Mouse (Mus musculus): ENCODE data around the gene Prr23a3. TPM values are rescaled to one million over a fixed set of nuclear protein-coding genes. Genes with fewer than 3 reads are reported as not detected.
A peak's percentile ranks its signal among the peaks of the same experiment; 100 is the strongest.

Gene Prr23a3
- polyA plus RNA-seq, 2 experiments: not detected

DNA sequence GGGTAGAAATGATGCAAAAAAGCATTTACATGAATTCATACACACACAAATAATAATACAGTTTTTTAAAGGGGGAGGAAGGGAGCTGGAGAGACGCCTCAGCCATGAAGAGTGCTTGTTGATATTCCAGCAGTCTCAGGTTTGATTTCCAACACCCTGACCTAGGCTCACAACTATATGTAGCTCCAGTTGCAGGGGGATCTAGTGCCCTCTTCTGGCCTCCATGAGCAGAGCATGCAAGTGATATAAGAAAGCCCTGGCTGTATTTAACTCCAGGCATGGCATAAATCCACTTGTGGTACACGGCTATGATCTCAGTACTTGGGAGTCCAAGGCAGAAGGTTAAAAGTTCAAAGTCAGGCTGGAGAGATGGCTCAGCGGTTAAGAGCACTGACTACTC, 1.1 kb upstream of the Prr23a3 start:
- ATAC-seq (ENCODE audit: low FRiP score, low read depth) (no peak), DNase-seq (ENCODE audit: low spot score) (peak; percentile 2)
- 75% methylated on average over 3 of the region's 3 CpGs for WGBS
- Histone ChIP-seq H3K27me3 (ENCODE audit: control insufficient read depth, insufficient read depth, low read length) (no peaks in the 10 kb centered on the region), H3K4me2 (replicated peaks; ENCODE audit: low read depth, low read length, severe bottlenecking) (no peak overlapping the region), H3K36me3 (ENCODE audit: control insufficient read depth, insufficient read depth, low read length) (no peaks in the 10 kb centered on the region), H3K9ac (ENCODE audit: low read depth, low read length, severe bottlenecking) (no peak overlapping the region), H3K9me3 (ENCODE audit: control insufficient read depth, low read length) (no peaks in the 10 kb centered on the region), H3K4me3 (replicated peaks; ENCODE audit: low read length) (no peak overlapping the region), H3K4me1 (ENCODE audit: control insufficient read depth, insufficient read depth, low read length) (no peaks in the 10 kb centered on the region), H3K27ac (replicated peaks; ENCODE audit: low read depth, low read length) (no peak overlapping the region)
- no peak for TF ChIP-seq POLR2A (IDR thresholded peaks at IDR 0.05; ENCODE audit: borderline replicate concordance, extremely low read depth, insufficient read depth, insufficient read length)

DNA sequence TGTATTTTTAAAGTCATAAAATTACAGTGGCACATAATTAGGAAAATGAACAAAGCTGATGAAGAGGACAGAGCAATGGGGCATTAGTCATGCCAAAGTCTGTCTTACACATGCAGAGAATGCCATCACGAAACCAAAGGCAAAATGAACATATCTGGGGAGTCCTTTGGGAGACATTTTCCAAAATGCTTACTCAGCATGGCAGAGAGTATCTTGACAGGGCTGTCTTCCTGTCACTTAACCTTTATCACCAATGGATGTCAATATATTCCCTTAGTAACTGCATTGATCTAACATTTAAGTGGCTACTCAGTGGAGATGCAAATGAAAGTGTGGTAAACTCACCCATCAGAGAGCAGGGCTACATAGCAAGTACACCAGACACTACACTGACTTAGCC, 36.9 kb downstream of the Prr23a3 start:
- H3K36me3 ChIP-seq (ENCODE audit: control insufficient read depth, insufficient read depth, low read length): no peaks in the 10 kb centered on the region
- DNase-seq (ENCODE audit: low spot score) (no peak), ATAC-seq (ENCODE audit: low FRiP score, low read depth) (no peak)
- H3K4me1 ChIP-seq (ENCODE audit: control insufficient read depth, insufficient read depth, low read length): no peaks in the 10 kb centered on the region
- no peak for TF ChIP-seq POLR2A (IDR thresholded peaks at IDR 0.05; ENCODE audit: borderline replicate concordance, extremely low read depth, insufficient read depth, insufficient read length)
- no peak overlapping the region for H3K9ac ChIP-seq (ENCODE audit: low read depth, low read length, severe bottlenecking)
- 90% methylated on average over 1 of the region's 1 CpGs for WGBS
- H3K27ac ChIP-seq (replicated peaks; ENCODE audit: low read depth, low read length): no peak overlapping the region
- peaks cover 7% of the 10 kb centered on the region for H3K9me3 ChIP-seq (ENCODE audit: control insufficient read depth, low read length)
- H3K4me3 ChIP-seq (replicated peaks; ENCODE audit: low read length): no peak overlapping the region
- H3K4me2 ChIP-seq (replicated peaks; ENCODE audit: low read depth, low read length, severe bottlenecking): no peak overlapping the region
- H3K27me3 ChIP-seq (ENCODE audit: control insufficient read depth, insufficient read depth, low read length): no peaks in the 10 kb centered on the region

DNA sequence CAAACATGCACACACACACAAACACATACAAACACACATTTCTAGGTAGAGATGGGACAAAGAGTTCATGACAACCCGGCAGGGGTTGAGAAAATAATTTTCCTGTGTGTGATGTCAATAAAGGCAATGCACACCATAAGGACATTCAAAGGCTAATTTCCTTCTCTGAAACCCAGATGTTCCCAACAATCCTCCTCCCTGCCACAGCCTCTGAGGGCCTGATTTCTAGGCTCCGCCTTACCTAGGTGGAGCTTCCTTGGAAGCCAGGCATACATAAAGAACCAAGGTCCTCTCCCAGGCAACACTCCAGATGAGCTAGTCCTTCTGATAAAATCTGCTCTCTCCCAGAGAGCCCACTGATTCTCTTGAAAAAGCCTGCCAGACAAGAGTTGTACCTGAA, 38.3 kb downstream of the Prr23a3 start, which contains the start of gene 7420426K07Rik:
7420426K07Rik (plus strand) TSS at position 301 of the 400 bp plus-strand sequence.
- DNase-seq (ENCODE audit: low spot score): no peak
- WGBS: 90% methylated on average over 2 of the region's 2 CpGs

More for the DNA sequence above, 38.3 kb downstream of the Prr23a3 start, which contains the start of gene 7420426K07Rik:
- Histone ChIP-seq H3K4me3 (replicated peaks; ENCODE audit: low read length) (no peak within 1 kb of the TSS), H3K9ac (ENCODE audit: low read depth, low read length, severe bottlenecking) (no peak within 1 kb of the TSS), H3K27ac (replicated peaks; ENCODE audit: low read depth, low read length) (no peak within 1 kb of the TSS), H3K4me2 (replicated peaks; ENCODE audit: low read depth, low read length, severe bottlenecking) (no peak within 1 kb of the TSS), H3K9me3 (ENCODE audit: control insufficient read depth, low read length) (no peaks in the 10 kb centered on the region), H3K27me3 (ENCODE audit: control insufficient read depth, insufficient read depth, low read length) (no peaks in the 10 kb centered on the region), H3K36me3 (ENCODE audit: control insufficient read depth, insufficient read depth, low read length) (no peaks in the 10 kb centered on the region), H3K4me1 (ENCODE audit: control insufficient read depth, insufficient read depth, low read length) (no peaks in the 10 kb centered on the region)
- no peak for TF ChIP-seq POLR2A (IDR thresholded peaks at IDR 0.05; ENCODE audit: borderline replicate concordance, extremely low read depth, insufficient read depth, insufficient read length)
- ATAC-seq (ENCODE audit: low FRiP score, low read depth): no peak

Other genes starting within 250 kb of the Prr23a3 start
- not detected in 2 replicates for gene Prr23a1, start 22.3 kb upstream of the Prr23a3 start, polyA plus RNA-seq (2012; rRNA removed)
- gene Prr23a1, start 22.3 kb upstream of the Prr23a3 start, polyA plus RNA-seq (2014; fragmentation: Nextera tagmentation; extraction: Ambion mirVana): not detected in 2 replicates
- gene Prr23a2, start 8.3 kb upstream of the Prr23a3 start, polyA plus RNA-seq (2012; rRNA removed): not detected in 2 replicates
- gene Prr23a2, start 8.3 kb upstream of the Prr23a3 start, polyA plus RNA-seq (2014; fragmentation: Nextera tagmentation; extraction: Ambion mirVana): not detected in 2 replicates
- not detected in 2 replicates for gene 7420426K07Rik, start 38.4 kb downstream of the Prr23a3 start, polyA plus RNA-seq (2012; rRNA removed)
- not detected in 2 replicates for gene 7420426K07Rik, start 38.4 kb downstream of the Prr23a3 start, polyA plus RNA-seq (2014; fragmentation: Nextera tagmentation; extraction: Ambion mirVana)
- 0.05 and 0.08 TPM in 2 replicates for gene Foxl2, start 90.5 kb downstream of the Prr23a3 start, polyA plus RNA-seq (2012; rRNA removed)
- gene Foxl2, start 90.5 kb downstream of the Prr23a3 start, polyA plus RNA-seq (2014; fragmentation: Nextera tagmentation; extraction: Ambion mirVana): 0.08 TPM in 1 of 2 replicates, not detected in the other
- 7.2 and 14.2 TPM in 2 replicates for gene Faim, start 121.6 kb downstream of the Prr23a3 start, polyA plus RNA-seq (2012; rRNA removed)
- gene Faim, start 121.6 kb downstream of the Prr23a3 start, polyA plus RNA-seq (2014; fragmentation: Nextera tagmentation; extraction: Ambion mirVana): 41.5 and 43.4 TPM in 2 replicates
- 0.08 and 0.09 TPM in 2 replicates for gene Gm1123, start 170.9 kb downstream of the Prr23a3 start, polyA plus RNA-seq (2012; rRNA removed)
- 0.17 TPM in 1 of 2 replicates, not detected in the other for gene Gm1123, start 170.9 kb downstream of the Prr23a3 start, polyA plus RNA-seq (2014; fragmentation: Nextera tagmentation; extraction: Ambion mirVana)